In the genomic region with DNA sequence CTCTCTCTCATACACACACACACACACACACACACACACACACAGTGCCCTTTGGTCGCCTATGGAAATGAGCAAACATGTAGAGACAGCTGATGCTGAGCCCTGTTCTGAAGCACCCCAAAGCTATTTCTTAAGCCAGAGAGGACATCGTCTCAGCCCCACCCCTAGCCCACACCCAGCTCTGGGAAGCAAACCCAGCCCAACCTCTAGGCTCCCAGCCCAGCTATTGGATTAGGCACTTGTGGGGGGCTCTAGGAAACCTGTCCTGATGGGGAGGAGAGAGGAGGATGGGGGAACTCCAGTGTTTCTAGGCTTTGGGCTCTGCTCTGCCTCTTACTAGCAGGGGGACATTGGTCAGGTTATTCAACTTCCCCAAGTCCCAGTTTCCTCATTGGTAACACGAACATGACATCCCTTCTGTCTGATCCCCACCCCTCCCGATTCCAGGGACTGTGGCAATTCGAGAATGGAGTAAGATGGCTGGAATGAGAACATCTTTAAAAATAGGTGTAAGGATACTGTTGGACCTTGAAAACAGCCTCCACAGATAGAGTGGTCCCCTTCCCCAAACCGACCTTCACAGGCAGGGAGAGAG, we compare ENCODE assay signal across 10 mouse cellular contexts. TPM values are rescaled to one million over a fixed set of nuclear protein-coding genes. Genes with fewer than 3 reads are reported as not detected.
DNase-seq lines count a peak whose midpoint lies in the region; ATAC-seq and TF ChIP-seq lines count a peak whose summit lies in the region.
"Had no signal": no experiment of that assay in that cellular context is flagged by ENCODE, and none has a peak within 500 bp of the region (broad histone marks: within the 10 kb centered on the region; RNA-seq: fewer than 3 reads in every experiment).

No protein-coding gene starts in this region.

- intact Hi-C loops in left cerebral cortex, postnatal 36 days (cut with DNase I) = no loop called here

- DNase-seq in thymus, postnatal 25 days = no peak
- no peak for DNase-seq in left cerebral cortex, postnatal 36 days (ENCODE audit: low spot score in 2 of 2)
- no peak for DNase-seq in left cerebral cortex, adult 9 months (ENCODE audit: low spot score in 2 of 2)
- DNase-seq: kidney, adult 2 months; thymus, adult 18-20 months had no signal

- no peak for ATAC-seq in intestine, embryonic 15.5 days
- no peak for ATAC-seq in intestine, postnatal 0 days
- peak; percentile 63 for ATAC-seq in erythroblast, adult 5-6 weeks (replicated peaks; ENCODE audit: low FRiP score, poor library complexity, severe bottlenecking)
- no peak for ATAC-seq in limb, embryonic 12.5 days (ENCODE audit: insufficient number of reproducible peaks, insufficient read depth, low FRiP score, low TSS enrichment, low read depth)
- no peak for ATAC-seq in neural tube, embryonic 13.5 days (ENCODE audit: low read depth)

- H3K4me2 ChIP-seq in intestine, embryonic 15.5 days (replicated peaks) = peak overlapping the region; percentile 94
- H3K4me2 ChIP-seq in intestine, postnatal 0 days (replicated peaks; ENCODE audit: low read depth) = no peak overlapping the region
- H3K4me2 ChIP-seq in limb, embryonic 12.5 days = peak overlapping the region; percentile 95; the same call in 1 of the 2 replicates
- H3K4me2 ChIP-seq in neural tube, embryonic 13.5 days = peak overlapping the region; percentile 94

- WGBS in intestine, embryonic 15.5 days = 19% methylated on average over 6 of the region's 6 CpGs
- 14% methylated on average over 5 of the region's 6 CpGs for WGBS in intestine, postnatal 0 days
- 14% methylated on average over 6 of the region's 6 CpGs for WGBS in limb, embryonic 12.5 days
- WGBS in neural tube, embryonic 13.5 days = 19% methylated on average over 6 of the region's 6 CpGs

- peaks cover 15% of the 10 kb centered on the region for H3K27me3 ChIP-seq in intestine, embryonic 15.5 days (replicated peaks)
- H3K27me3 ChIP-seq in intestine, postnatal 0 days (replicated peaks; ENCODE audit: control insufficient read depth, insufficient read depth, low read length) = peaks cover 8% of the 10 kb centered on the region; the same call in 1 of the 2 replicates
- H3K27me3 ChIP-seq in limb, embryonic 12.5 days = peaks cover 46% of the 10 kb centered on the region
- H3K27me3 ChIP-seq in neural tube, embryonic 13.5 days = 0 out of 2 replicates have a peak, but pooled peaks cover 4% of the 10 kb centered on the region

- H3K9me3 ChIP-seq in intestine, embryonic 15.5 days = no peaks in the 10 kb centered on the region
- H3K9me3 ChIP-seq in intestine, postnatal 0 days (ENCODE audit: control insufficient read depth) = no peaks in the 10 kb centered on the region
- H3K9me3 ChIP-seq in limb, embryonic 12.5 days = 0 out of 2 replicates have a peak, but pooled peaks cover 6% of the 10 kb centered on the region
- H3K9me3 ChIP-seq in neural tube, embryonic 13.5 days = no peaks in the 10 kb centered on the region

- H3K4me1 ChIP-seq in intestine, embryonic 15.5 days (replicated peaks) = peaks cover 25% of the 10 kb centered on the region
- 0 out of 2 replicates have a peak, but pooled peaks cover 7% of the 10 kb centered on the region for H3K4me1 ChIP-seq in intestine, postnatal 0 days (replicated peaks; ENCODE audit: control insufficient read depth, insufficient read depth, low read length)
- peaks cover 16% of the 10 kb centered on the region for H3K4me1 ChIP-seq in limb, embryonic 12.5 days (replicated peaks)
- H3K4me1 ChIP-seq in neural tube, embryonic 13.5 days (replicated peaks) = peaks cover 32% of the 10 kb centered on the region

- H3K27ac ChIP-seq in intestine, embryonic 15.5 days = no peak overlapping the region
- no peak overlapping the region for H3K27ac ChIP-seq in intestine, postnatal 0 days (ENCODE audit: low read depth, low read length)
- no peak overlapping the region for H3K27ac ChIP-seq in limb, embryonic 12.5 days
- H3K27ac ChIP-seq in neural tube, embryonic 13.5 days (replicated peaks) = no peak overlapping the region

- H3K9ac ChIP-seq in intestine, embryonic 15.5 days = no peak overlapping the region
- H3K9ac ChIP-seq in intestine, postnatal 0 days (ENCODE audit: low read depth, low read length) = no peak overlapping the region
- H3K9ac ChIP-seq in limb, embryonic 12.5 days (replicated peaks) = peak overlapping the region; percentile 81; the same call in 1 of the 2 replicates
- H3K9ac ChIP-seq in neural tube, embryonic 13.5 days = peak overlapping the region; percentile 93

- no peak overlapping the region for H3K4me3 ChIP-seq in intestine, embryonic 15.5 days (replicated peaks)
- H3K4me3 ChIP-seq in intestine, postnatal 0 days (ENCODE audit: low read depth, low read length) = no peak overlapping the region
- H3K4me3 ChIP-seq in limb, embryonic 12.5 days (replicated peaks) = peak overlapping the region; percentile 76
- H3K4me3 ChIP-seq in neural tube, embryonic 13.5 days = peak overlapping the region; percentile 90

- TF ChIP-seq CTCF in intestine, postnatal 0 days (IDR thresholded peaks at IDR 0.05; ENCODE audit: low read depth) = no peak

- peaks cover 2% of the 10 kb centered on the region; the same call in 1 of the 2 replicates for H3K36me3 ChIP-seq in intestine, embryonic 15.5 days
- H3K36me3 ChIP-seq in intestine, postnatal 0 days (ENCODE audit: control insufficient read depth, insufficient read depth) = peaks cover 16% of the 10 kb centered on the region; the same call in 1 of the 2 replicates
- peaks cover 14% of the 10 kb centered on the region for H3K36me3 ChIP-seq in limb, embryonic 12.5 days
- peaks cover 18% of the 10 kb centered on the region for H3K36me3 ChIP-seq in neural tube, embryonic 13.5 days

RNA-seq across cellular contexts. Expression of gene Abcg4, which starts 2.1 kb away (rescaled TPM):
- polyA plus RNA-seq in intestine, embryonic 15.5 days (2015; fragmentation: Nextera tagmentation; extraction: Ambion mirVana) = 2.5 and 2.9 TPM in 2 replicates
- polyA plus RNA-seq in intestine, postnatal 0 days (2015; fragmentation: Nextera tagmentation; extraction: Ambion mirVana) = 0.88 and 1.1 TPM in 2 replicates
- total RNA-seq in erythroblast, adult 5-6 weeks (2015; ENCODE audit: low replicate concordance) = 20.8 and 24.2 TPM in 2 replicates
- 18.1 and 18.8 TPM in 2 replicates for total RNA-seq in erythroblast, adult 5-6 weeks (2017; ENCODE audit: low replicate concordance)
- 7.0 and 7.7 TPM in 2 replicates for polyA plus RNA-seq in limb, embryonic 12.5 days (2016; fragmentation: Nextera tagmentation; extraction: Ambion mirVana)
- 21.1 and 22.5 TPM in 2 replicates for polyA plus RNA-seq in neural tube, embryonic 13.5 days (2015; fragmentation: Nextera tagmentation; extraction: Ambion mirVana)
- total RNA-seq in left cerebral cortex, postnatal 36 days (2021) = 10 to 100 TPM; 56.6 to 65.0 TPM

RNA-seq across cellular contexts. Expression of gene Nlrx1, which starts 18.0 kb away (rescaled TPM):
- 5.5 and 5.9 TPM in 2 replicates for polyA plus RNA-seq in intestine, embryonic 15.5 days (2015; fragmentation: Nextera tagmentation; extraction: Ambion mirVana)
- polyA plus RNA-seq in intestine, postnatal 0 days (2015; fragmentation: Nextera tagmentation; extraction: Ambion mirVana) = 4.6 TPM in 2 replicates
- 2.7 and 5.6 TPM in 2 replicates for total RNA-seq in erythroblast, adult 5-6 weeks (2015; ENCODE audit: low replicate concordance)
- 0.98 and 11.2 TPM in 2 replicates for total RNA-seq in erythroblast, adult 5-6 weeks (2017; ENCODE audit: low replicate concordance)
- polyA plus RNA-seq in limb, embryonic 12.5 days (2016; fragmentation: Nextera tagmentation; extraction: Ambion mirVana) = 5.3 and 6.7 TPM in 2 replicates
- 4.5 and 4.7 TPM in 2 replicates for polyA plus RNA-seq in neural tube, embryonic 13.5 days (2015; fragmentation: Nextera tagmentation; extraction: Ambion mirVana)
- total RNA-seq in left cerebral cortex, postnatal 36 days (2021) = 10 to 100 TPM; 12.1 to 14.1 TPM

RNA-seq across cellular contexts. Expression of gene Hinfp, which starts 19.1 kb away (rescaled TPM):
- polyA plus RNA-seq in intestine, embryonic 15.5 days (2015; fragmentation: Nextera tagmentation; extraction: Ambion mirVana) = 19.9 and 21.2 TPM in 2 replicates
- polyA plus RNA-seq in intestine, postnatal 0 days (2015; fragmentation: Nextera tagmentation; extraction: Ambion mirVana) = 6.0 and 6.8 TPM in 2 replicates
- 2.5 and 4.6 TPM in 2 replicates for total RNA-seq in erythroblast, adult 5-6 weeks (2015; ENCODE audit: low replicate concordance)
- total RNA-seq in erythroblast, adult 5-6 weeks (2017; ENCODE audit: low replicate concordance) = 8.4 and 14.6 TPM in 2 replicates
- polyA plus RNA-seq in limb, embryonic 12.5 days (2016; fragmentation: Nextera tagmentation; extraction: Ambion mirVana) = 29.1 and 33.2 TPM in 2 replicates
- 25.1 and 31.9 TPM in 2 replicates for polyA plus RNA-seq in neural tube, embryonic 13.5 days (2015; fragmentation: Nextera tagmentation; extraction: Ambion mirVana)
- total RNA-seq in left cerebral cortex, postnatal 36 days (2021) = 10 to 100 TPM; 24.4 to 31.8 TPM

RNA-seq across cellular contexts. Expression of gene C2cd2l, which starts 33.7 kb away (rescaled TPM):
- 6.8 and 10.6 TPM in 2 replicates for polyA plus RNA-seq in intestine, embryonic 15.5 days (2015; fragmentation: Nextera tagmentation; extraction: Ambion mirVana)
- polyA plus RNA-seq in intestine, postnatal 0 days (2015; fragmentation: Nextera tagmentation; extraction: Ambion mirVana) = 42.4 TPM in 2 replicates
- 13.4 and 16.3 TPM in 2 replicates for total RNA-seq in erythroblast, adult 5-6 weeks (2015; ENCODE audit: low replicate concordance)
- 14.1 and 17.0 TPM in 2 replicates for total RNA-seq in erythroblast, adult 5-6 weeks (2017; ENCODE audit: low replicate concordance)
- 7.9 and 8.1 TPM in 2 replicates for polyA plus RNA-seq in limb, embryonic 12.5 days (2016; fragmentation: Nextera tagmentation; extraction: Ambion mirVana)
- polyA plus RNA-seq in neural tube, embryonic 13.5 days (2015; fragmentation: Nextera tagmentation; extraction: Ambion mirVana) = 22.9 and 28.7 TPM in 2 replicates
- total RNA-seq in left cerebral cortex, postnatal 36 days (2021) = 100 to 1,000 TPM; 213 to 219 TPM

RNA-seq across cellular contexts. Expression of gene Pdzd3, which starts 35.1 kb away (rescaled TPM):
- 11.7 and 12.9 TPM in 2 replicates for polyA plus RNA-seq in intestine, embryonic 15.5 days (2015; fragmentation: Nextera tagmentation; extraction: Ambion mirVana)
- 37.0 and 40.1 TPM in 2 replicates for polyA plus RNA-seq in intestine, postnatal 0 days (2015; fragmentation: Nextera tagmentation; extraction: Ambion mirVana)
- not detected in 2 replicates for total RNA-seq in erythroblast, adult 5-6 weeks (2015; ENCODE audit: low replicate concordance)
- not detected in 2 replicates for total RNA-seq in erythroblast, adult 5-6 weeks (2017; ENCODE audit: low replicate concordance)
- not detected in 2 replicates for polyA plus RNA-seq in limb, embryonic 12.5 days (2016; fragmentation: Nextera tagmentation; extraction: Ambion mirVana)
- polyA plus RNA-seq in neural tube, embryonic 13.5 days (2015; fragmentation: Nextera tagmentation; extraction: Ambion mirVana) = 0.33 and 0.48 TPM in 2 replicates
- total RNA-seq in left cerebral cortex, postnatal 36 days (2021) = under 1 TPM; 0.57 to 0.82 TPM

Comparison
In these comparisons a context has a peak if more than half of its experiments do, and no peak if none do; other contexts are left out.
1. H3K4me3 ChIP-seq: peak in limb, embryonic 12.5 days (single experiment) and neural tube, embryonic 13.5 days (single experiment); none in intestine, embryonic 15.5 days (single experiment) and intestine, postnatal 0 days (single experiment).
2. H3K9ac ChIP-seq: peak in limb, embryonic 12.5 days (single experiment) and neural tube, embryonic 13.5 days (single experiment); none in intestine, embryonic 15.5 days (single experiment) and intestine, postnatal 0 days (single experiment).